Mouse (Mus musculus) natural killer cell, adult 2 months (primary cell): ENCODE measurements around the gene Serpinb6a.
"Not testable (repeated sequence)": the region's sequence is repeated elsewhere in the genome, so short reads cannot be mapped to it uniquely, and the experiment has no call there.

Experiments
- DNase-seq, 2 experiments: peaks; one replicate each; pipeline ENCODE4 v3.0.0; 2022; ENCODE audit warnings: low spot score in 2 of 2

Gene Serpinb6a

GRCm38 (mm10) chr13:33989625-33990024, 13.0 kb downstream of the Serpinb6a start:
- no peak for DNase-seq

- DNase-seq: no peak
Measured at GRCm38 (mm10) chr13:33966574-33966973, 36.0 kb downstream of the Serpinb6a start.

- DNase-seq: no peak
Measured at GRCm38 (mm10) chr13:33966025-33966412, 36.6 kb downstream of the Serpinb6a start.

- no peak for DNase-seq
Measured at GRCm38 (mm10) chr13:33965056-33966024, 37.3 kb downstream of the Serpinb6a start.

GRCm38 (mm10) chr13:33964206-33965046, 38.2 kb downstream of the Serpinb6a start, which contains the start of gene Nqo2:
TSS of gene Nqo2 (plus strand) at chr13:33964687.
- peak; percentile 12 to 29 for DNase-seq

GRCm38 (mm10) chr13:33959771-33960170, 42.8 kb downstream of the Serpinb6a start:
- DNase-seq: no peak

DNA sequence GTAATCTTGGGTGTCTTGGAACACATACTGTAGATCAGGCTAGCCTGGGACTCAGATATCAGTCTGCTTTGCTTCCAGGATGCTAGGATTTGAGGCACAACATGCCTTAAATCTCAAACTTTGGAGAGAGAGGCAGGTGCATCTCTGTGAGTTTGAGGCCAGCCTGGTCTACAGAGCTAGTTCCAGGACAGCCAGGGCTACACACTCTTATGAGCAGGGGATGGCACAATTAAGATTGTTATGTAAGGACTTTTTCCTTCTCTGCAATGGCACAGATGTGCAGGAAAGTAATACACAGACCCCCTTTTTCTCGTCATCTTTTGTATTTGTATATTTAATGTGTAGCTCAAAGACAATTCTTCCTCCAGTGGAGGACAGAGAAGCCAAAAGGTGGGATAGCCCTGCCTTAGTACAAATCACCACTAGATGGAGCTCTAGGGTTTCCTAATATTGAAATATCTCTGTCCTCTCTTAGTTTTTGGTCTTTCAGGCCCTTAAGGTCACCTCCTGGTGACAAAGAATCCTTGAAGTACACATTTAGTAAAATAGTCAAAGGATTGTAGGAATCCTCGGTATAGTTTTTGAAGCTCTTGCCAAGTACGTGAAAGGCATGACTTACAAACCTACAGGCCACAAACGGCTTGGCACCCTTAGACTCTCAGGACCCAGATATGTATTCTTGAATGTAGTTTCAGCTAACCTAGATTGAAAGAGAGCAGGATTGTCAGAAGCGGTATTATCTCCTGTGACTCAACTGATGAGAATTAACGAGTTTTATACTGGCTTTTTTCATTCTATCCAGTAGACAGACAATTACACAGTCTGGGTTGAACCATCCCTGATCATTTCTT, 45.8 kb downstream of the Serpinb6a start:
- peak; percentile 5 to 12 for DNase-seq

DNA sequence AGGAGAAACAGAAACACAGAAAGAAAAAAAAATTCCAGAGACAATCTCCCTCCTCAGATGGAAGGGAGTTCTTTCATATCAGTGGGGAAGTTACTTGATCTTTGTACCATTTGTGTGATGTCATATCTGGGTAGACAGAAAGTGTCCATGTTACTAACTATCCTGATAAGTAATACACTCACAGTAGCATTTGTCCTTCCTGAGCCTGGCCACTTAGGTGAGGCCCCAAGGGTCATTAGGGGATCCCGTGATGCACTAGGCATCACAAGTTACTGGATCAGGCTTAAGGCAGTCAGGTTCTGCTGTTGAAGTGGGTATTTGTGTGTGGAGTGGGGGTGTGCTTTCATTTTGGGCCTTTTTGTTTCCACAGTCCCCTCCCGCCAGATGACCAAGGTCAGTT, 49.6 kb downstream of the Serpinb6a start:
- DNase-seq: no peak

DNA sequence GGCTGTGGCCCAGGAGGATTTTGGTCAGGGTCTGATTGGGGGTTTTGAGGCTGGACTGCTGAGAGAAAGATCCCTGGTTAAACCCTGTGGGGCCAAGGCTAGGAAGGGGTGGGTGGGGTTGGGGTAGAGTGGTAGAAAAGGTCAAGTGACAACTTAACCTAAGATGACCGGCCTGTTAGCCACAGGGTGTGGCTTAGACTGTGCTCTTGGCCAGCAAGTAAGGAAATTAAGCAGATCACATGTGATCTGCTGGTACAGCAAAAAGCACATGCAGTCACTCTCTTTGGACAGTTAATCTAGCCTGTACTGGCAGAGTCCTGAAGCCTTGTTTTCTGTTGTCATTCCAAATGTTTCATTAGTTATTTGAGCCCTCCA, 50.5 kb downstream of the Serpinb6a start:
- DNase-seq: no peak

DNA sequence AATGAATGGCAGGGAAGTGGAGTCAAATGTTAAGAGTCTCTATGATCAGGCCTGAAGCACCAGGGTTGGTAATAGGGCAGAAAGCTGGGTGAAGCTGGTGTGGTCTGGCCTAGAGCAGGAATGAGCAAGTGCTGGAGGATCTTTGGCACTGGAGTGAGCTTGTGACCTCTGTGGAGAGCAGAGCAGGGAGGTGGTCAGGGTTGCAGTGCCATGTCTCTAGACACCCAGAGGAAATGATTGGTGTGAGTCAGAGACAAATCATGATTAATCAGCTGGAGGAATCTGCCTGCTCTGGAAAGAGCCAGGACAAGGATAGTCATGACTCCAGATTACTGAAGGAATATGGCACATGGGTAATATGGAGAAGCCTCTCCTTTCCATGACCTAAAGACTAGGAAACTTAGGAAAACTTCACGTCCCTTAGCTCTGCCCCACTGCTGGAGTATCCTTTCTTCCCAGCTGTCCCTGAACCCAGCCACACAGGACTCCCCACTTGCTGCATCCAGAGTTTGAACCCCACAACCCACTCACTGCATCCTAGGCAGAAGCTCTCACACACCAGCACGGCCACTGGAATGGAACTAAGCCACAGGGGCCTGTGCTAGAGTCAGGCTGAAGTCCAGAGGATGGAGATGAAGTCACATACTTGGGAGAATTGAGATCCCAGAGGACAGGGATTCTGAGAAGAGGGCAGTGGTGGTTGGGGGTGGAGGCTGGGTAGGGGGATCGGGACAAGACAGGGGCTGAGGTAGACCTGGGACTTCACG, 51.1 kb downstream of the Serpinb6a start:
- no peak for DNase-seq

DNA sequence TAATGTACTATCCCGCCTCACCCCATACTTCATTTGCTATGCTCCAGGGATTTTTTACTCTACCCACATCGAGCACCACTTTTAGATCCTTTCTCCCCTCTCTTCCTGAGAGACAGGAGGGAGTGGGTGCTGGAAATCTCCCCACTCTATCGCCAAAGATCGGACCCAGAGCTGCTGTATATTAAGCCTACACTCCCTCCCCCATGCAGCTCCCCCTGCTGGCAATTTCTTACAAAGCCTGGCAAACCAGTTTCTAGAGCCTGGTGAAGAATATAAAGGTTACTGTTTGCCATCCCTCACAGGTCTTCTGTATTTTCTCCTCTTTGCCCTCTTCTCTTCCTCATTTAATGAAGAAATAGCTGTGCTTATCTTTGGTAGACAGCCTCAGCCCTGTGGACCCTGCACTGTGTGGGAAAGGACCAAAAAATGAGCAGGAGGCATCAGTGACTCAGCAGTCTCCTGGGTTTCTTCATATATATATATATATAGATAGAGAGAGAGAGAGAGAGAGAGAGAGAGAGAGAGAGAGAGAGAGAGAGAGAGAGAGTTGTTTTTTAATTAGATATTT, 60.3 kb downstream of the Serpinb6a start:
- no peak for DNase-seq

DNA sequence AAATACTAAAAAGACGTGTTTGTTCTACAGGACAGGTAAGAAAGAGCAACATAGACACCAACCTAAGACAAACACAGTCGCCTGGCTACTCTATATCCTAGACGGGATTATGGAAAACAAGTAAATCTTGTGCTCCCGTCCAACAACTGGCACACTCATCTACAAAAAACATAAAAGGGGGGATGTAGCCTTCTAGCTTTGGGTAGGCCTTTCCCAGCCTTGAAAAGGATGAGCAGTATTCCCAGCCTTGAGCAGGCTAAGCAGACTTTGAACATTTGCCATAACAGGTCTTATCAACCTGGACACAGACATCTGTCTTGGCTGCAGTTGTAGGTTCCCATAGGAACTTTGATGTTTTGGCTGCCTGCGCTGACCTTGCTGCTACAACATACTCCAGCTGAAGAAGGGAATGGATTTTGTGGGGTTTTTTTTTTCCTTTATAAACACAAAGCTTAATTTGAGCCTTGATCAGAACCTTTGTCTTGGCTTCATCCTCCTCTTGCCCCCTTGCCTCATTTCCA, 61.2 kb downstream of the Serpinb6a start:
- no peak for DNase-seq

DNA sequence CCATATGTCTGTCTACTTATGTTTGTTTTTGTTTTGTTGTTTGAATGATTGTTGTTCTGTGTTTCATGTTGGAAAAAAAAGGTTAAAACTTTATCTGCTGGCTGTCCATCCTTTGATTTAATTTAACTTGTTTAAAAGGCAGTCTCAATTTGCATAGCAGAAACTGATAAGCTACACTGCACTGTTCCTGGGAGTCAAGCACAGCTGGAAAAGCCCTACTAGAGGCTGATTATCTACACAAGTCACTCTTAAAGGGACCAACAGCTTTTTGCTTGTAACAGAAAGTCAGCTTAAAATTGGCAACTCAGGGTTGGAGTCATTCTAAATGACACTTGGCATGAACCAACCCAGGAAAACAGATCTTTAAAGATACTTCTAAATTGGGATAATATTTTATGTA, 65.0 kb downstream of the Serpinb6a start:
- DNase-seq: not testable (repeated sequence)

- DNase-seq: no peak
Measured at GRCm38 (mm10) chr13:33937151-33937550, 65.4 kb downstream of the Serpinb6a start.

GRCm38 (mm10) chr13:33935465-33936181, 67.0 kb downstream of the Serpinb6a start:
- DNase-seq: no peak

GRCm38 (mm10) chr13:33934743-33935142, 67.9 kb downstream of the Serpinb6a start:
- no peak for DNase-seq

- DNase-seq: no peak
Measured at GRCm38 (mm10) chr13:33930912-33931311, 71.7 kb downstream of the Serpinb6a start.

- DNase-seq: no peak
Measured at GRCm38 (mm10) chr13:33930281-33930680, 72.3 kb downstream of the Serpinb6a start.

GRCm38 (mm10) chr13:33921699-33922098, 80.9 kb downstream of the Serpinb6a start:
- no peak for DNase-seq

- DNase-seq: no peak
Measured at GRCm38 (mm10) chr13:33921041-33921440, 81.6 kb downstream of the Serpinb6a start.
